Mouse (Mus musculus) forebrain, embryonic 16.5 days (tissue): ENCODE results near the gene Sf3a3. TPM values are rescaled to one million over a fixed set of nuclear protein-coding genes. Genes with fewer than 3 reads are reported as not detected.

Source experiments
- ATAC-seq: fragments of 200-750 bp; cut with Nextera tagmentation; 2 replicates; pipeline ENCODE4 v1.8.0; 2017; ENCODE audit warnings: mild to moderate bottlenecking, moderate library complexity
- H3K27ac ChIP-seq: fragments of 300-500 bp; sonication (generic); 2 replicates; pipeline ENCODE4 v1.5.1; 2014; ENCODE audit warnings: low read length, control low read depth
- H3K27me3 ChIP-seq: fragments of 300-500 bp; sonication (generic); replicated peaks from 2 replicates; pipeline ENCODE4 v1.6.1; 2014; ENCODE audit warnings: low read length; ENCODE audit not compliant: control insufficient read depth, insufficient read depth
- H3K36me3 ChIP-seq: fragments of 300-500 bp; sonication (generic); 2 replicates; pipeline ENCODE4 v1.6.1; 2014; ENCODE audit not compliant: control insufficient read depth, insufficient read depth
- H3K4me1 ChIP-seq: fragments of 300-500 bp; sonication (generic); replicated peaks from 2 replicates; pipeline ENCODE4 v1.6.1; 2014; ENCODE audit warnings: low read length; ENCODE audit not compliant: control insufficient read depth, insufficient read depth
- H3K4me2 ChIP-seq: fragments of 300-500 bp; sonication (generic); 2 replicates; pipeline ENCODE4 v1.6.1; 2014; ENCODE audit warnings: mild to moderate bottlenecking, low read length, control low read depth
- H3K4me3 ChIP-seq: fragments of 300-500 bp; sonication (generic); replicated peaks from 2 replicates; pipeline ENCODE4 v1.5.1; 2014; ENCODE audit warnings: mild to moderate bottlenecking, low read length, control low read depth
- H3K9ac ChIP-seq: fragments of 300-500 bp; sonication (generic); replicated peaks from 2 replicates; pipeline ENCODE4 v1.6.1; 2014; ENCODE audit warnings: low read depth, low read length, control low read depth
- H3K9me3 ChIP-seq: fragments of 300-500 bp; sonication (generic); 2 replicates; pipeline ENCODE4 v1.6.1; 2016; ENCODE audit warnings: low read length; ENCODE audit not compliant: control insufficient read depth
- WGBS: fragments of 180-500 bp; shearing (Covaris S2); extraction: QIAGEN DNeasy Blood & Tissue Kit; methylation state at CpG from one replicate; pipeline ENCODE4 v1.1.7; 2014; 5-methylcytosine and 5-hydroxymethylcytosine counted together
- polyA plus RNA-seq: library from polyadenylated mRNA; unstranded; fragments of >200 nt; fragmentation: Nextera tagmentation; extraction: Ambion mirVana; gene quantifications from 2 replicates; pipeline ENCODE4 v1.2.1, GENCODE M21; 2015

Gene Sf3a3
- polyA plus RNA-seq = 128 and 129 TPM in 2 replicates

- no peaks in the 10 kb centered on the region for H3K9me3 ChIP-seq
- peak within 1 kb of the TSS; percentile 86 for H3K9ac ChIP-seq
- peaks cover 4% of the 10 kb centered on the region for H3K27me3 ChIP-seq
- peak; percentile 97 for ATAC-seq
- under 1% methylated on average over 57 of the region's 57 CpGs for WGBS
- peak within 1 kb of the TSS; percentile 68 for H3K27ac ChIP-seq
- peaks cover 20% of the 10 kb centered on the region for H3K4me1 ChIP-seq
- H3K4me2 ChIP-seq = peak within 1 kb of the TSS; percentile 95
- peaks cover 13% of the 10 kb centered on the region for H3K36me3 ChIP-seq
- H3K4me3 ChIP-seq = peak within 1 kb of the TSS; percentile 84
These were observed at the start of gene Sf3a3 for GRCm38 (mm10) chr4:124714545-124715481. Sf3a3 (plus strand) TSS chr4:124714776.

DNA sequence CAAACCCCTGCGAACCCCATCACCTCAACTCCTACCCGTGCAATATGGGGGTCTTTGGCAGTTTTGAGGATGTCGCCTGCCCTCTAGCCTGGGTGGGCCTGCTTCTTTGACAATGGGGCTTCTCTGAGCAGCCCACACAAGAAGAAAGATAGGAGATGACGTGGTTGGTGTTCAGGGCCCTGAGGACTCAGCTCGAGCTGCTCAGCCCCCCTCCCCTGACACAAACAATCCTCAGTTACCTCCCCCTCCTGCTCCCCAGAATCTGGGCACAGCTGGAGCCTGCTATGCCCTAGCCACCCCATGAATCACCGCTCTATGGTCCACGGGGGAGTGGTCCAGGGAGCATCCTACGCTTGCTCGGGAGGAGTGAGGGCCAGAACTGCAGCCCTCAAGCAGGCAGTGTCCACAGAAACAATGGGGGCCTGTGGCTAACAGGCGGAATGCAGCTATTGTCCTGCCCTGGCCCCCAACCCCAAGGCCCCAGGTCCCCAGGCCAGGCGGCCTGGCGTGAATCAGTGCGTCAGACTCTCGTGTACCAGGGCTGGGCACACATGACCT lies 47.0 kb upstream of the Sf3a3 start:
- Histone ChIP-seq H3K4me1 (peaks cover 34% of the 10 kb centered on the region), H3K4me3 (no peak overlapping the region), H3K9me3 (no peaks in the 10 kb centered on the region), H3K27me3 (peaks cover 6% of the 10 kb centered on the region; the same call in 1 of the 2 replicates), H3K27ac (no peak overlapping the region), H3K9ac (no peak overlapping the region), H3K36me3 (no peaks in the 10 kb centered on the region), H3K4me2 (no peak overlapping the region)
- WGBS = 23% methylated on average over 14 of the region's 14 CpGs
- no peak for ATAC-seq

GRCm38 (mm10) chr4:124668078-124668477 lies 46.5 kb upstream of the Sf3a3 start:
- Histone ChIP-seq H3K4me1 (peaks cover 40% of the 10 kb centered on the region), H3K4me3 (no peak overlapping the region), H3K9me3 (no peaks in the 10 kb centered on the region), H3K4me2 (no peak overlapping the region), H3K36me3 (no peaks in the 10 kb centered on the region), H3K9ac (no peak overlapping the region), H3K27ac (no peak overlapping the region), H3K27me3 (peaks cover 6% of the 10 kb centered on the region; the same call in 1 of the 2 replicates)
- WGBS = 7% methylated on average over 8 of the region's 8 CpGs
- peak; percentile 11; the same call in 1 of the 2 replicates for ATAC-seq

DNA sequence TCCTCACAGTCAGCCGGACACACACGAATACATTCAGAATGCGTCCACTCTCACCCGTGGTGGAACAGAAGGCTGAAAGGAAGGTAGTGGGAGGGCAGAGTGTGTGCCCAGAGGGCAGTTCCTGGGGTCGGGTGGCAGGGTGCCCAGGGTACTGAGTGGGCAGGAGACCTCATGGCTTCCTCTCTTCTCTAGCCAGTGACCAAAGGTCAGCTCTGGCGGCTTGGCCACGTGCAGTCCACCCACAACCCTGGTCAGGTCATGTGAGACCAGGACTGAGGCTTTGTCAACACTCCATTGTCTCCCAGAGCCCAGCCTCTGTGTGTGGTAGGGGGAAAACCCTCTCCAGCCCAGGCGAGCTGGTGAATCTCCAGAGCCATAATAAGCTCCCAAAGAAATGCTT lies 44.3 kb upstream of the Sf3a3 start:
- no peaks in the 10 kb centered on the region for H3K9me3 ChIP-seq
- H3K27ac ChIP-seq = no peak overlapping the region
- no peaks in the 10 kb centered on the region for H3K36me3 ChIP-seq
- no peak overlapping the region for H3K9ac ChIP-seq
- H3K4me3 ChIP-seq = no peak overlapping the region
- 67% methylated on average over 8 of the region's 8 CpGs for WGBS
- H3K4me1 ChIP-seq = peaks cover 46% of the 10 kb centered on the region
- no peak for ATAC-seq
- H3K27me3 ChIP-seq = peaks cover 6% of the 10 kb centered on the region; the same call in 1 of the 2 replicates
- H3K4me2 ChIP-seq = no peak overlapping the region

- Histone ChIP-seq H3K36me3 (no peaks in the 10 kb centered on the region), H3K27ac (peak overlapping the region; percentile 90; the same call in 1 of the 2 replicates), H3K9ac (no peak overlapping the region), H3K4me1 (peaks cover 46% of the 10 kb centered on the region), H3K4me3 (no peak overlapping the region), H3K27me3 (peaks cover 3% of the 10 kb centered on the region; the same call in 1 of the 2 replicates), H3K9me3 (no peaks in the 10 kb centered on the region), H3K4me2 (no peak overlapping the region)
- no peak for ATAC-seq
- WGBS = 40% methylated on average over 7 of the region's 7 CpGs
These were observed 43.0 kb upstream of the Sf3a3 start for GRCm38 (mm10) chr4:124671583-124671982.

DNA sequence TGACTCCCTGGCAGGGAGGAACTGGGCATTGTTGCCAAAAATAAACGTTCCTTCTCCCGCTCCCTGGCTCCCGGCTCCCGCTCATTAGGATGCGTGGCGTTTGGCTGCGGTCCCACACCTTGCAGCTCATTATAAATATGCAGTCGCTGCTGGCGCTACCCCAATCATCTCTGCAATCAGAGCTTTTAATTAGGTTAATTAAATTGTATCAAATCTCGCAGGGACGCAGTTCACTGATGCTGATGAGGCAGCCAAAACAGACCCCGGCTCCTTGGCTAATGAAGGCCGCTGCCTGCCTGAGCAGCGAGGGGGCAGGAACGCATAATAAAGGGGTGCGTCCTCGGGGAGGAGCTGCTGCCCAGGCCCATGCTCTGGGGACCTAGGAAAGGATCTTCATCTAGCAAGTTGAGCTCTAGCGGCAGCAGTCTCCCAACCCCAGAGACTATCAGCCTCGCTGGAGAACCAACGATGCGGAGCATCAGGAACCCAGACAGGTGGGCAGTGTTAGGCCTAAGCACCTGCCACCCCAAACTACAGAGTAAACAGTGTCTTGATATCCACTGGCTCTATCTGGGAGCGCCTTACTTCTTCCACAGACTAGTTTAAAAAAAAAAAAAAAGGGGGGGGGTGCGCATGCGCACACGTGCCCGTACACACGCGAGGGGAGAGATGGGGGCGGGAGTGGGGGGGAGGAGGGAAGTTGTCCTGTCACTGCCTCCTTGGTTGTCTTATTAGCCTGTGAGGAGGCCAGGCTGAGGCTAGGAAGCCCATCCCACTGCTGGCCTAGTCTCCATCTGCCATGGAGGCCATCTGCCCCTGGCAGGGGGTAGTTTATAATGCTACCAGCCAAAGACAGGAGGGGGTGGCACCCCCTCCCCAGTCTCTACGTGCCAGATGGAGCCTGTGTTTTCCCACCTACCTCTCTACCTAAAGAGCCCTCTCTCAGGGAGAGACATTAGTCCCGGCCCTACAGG lies 41.9 kb upstream of the Sf3a3 start:
- Histone ChIP-seq H3K4me2 (peak overlapping the region; percentile 61), H3K27ac (peak overlapping the region; percentile 90), H3K36me3 (no peaks in the 10 kb centered on the region), H3K9me3 (no peaks in the 10 kb centered on the region), H3K9ac (peak overlapping the region; percentile 37; the same call in 1 of the 2 replicates), H3K27me3 (no peaks in the 10 kb centered on the region; the same call in 1 of the 2 replicates), H3K4me3 (peak overlapping the region; percentile 27), H3K4me1 (peaks cover 45% of the 10 kb centered on the region)
- peak; percentile 86 for ATAC-seq
- 2% methylated on average over 30 of the region's 31 CpGs for WGBS

GRCm38 (mm10) chr4:124674334-124675032 lies 40.1 kb upstream of the Sf3a3 start:
- H3K9ac ChIP-seq = no peak overlapping the region
- no peaks in the 10 kb centered on the region; the same call in 1 of the 2 replicates for H3K27me3 ChIP-seq
- ATAC-seq = no peak
- peaks cover 8% of the 10 kb centered on the region for H3K36me3 ChIP-seq
- H3K9me3 ChIP-seq = no peaks in the 10 kb centered on the region
- H3K4me1 ChIP-seq = peaks cover 36% of the 10 kb centered on the region
- H3K4me2 ChIP-seq = no peak overlapping the region
- no peak overlapping the region for H3K4me3 ChIP-seq
- H3K27ac ChIP-seq = peak overlapping the region; percentile 33; the same call in 1 of the 2 replicates
- WGBS = 55% methylated on average over 17 of the region's 17 CpGs

GRCm38 (mm10) chr4:124675037-124675436 lies 39.5 kb upstream of the Sf3a3 start:
- no peak overlapping the region for H3K9ac ChIP-seq
- peaks cover 8% of the 10 kb centered on the region for H3K36me3 ChIP-seq
- no peaks in the 10 kb centered on the region for H3K9me3 ChIP-seq
- ATAC-seq = no peak
- no peaks in the 10 kb centered on the region; the same call in 1 of the 2 replicates for H3K27me3 ChIP-seq
- peaks cover 36% of the 10 kb centered on the region for H3K4me1 ChIP-seq
- peak overlapping the region; percentile 33; the same call in 1 of the 2 replicates for H3K27ac ChIP-seq
- no peak overlapping the region for H3K4me2 ChIP-seq
- H3K4me3 ChIP-seq = no peak overlapping the region
- under 1% methylated on average over 4 of the region's 4 CpGs for WGBS
